Mouse (Mus musculus) liver, adult 2 months (tissue): Measurements from ENCODE around the gene Nop14. TPM values are rescaled to one million over a fixed set of nuclear protein-coding genes. Genes with fewer than 3 reads are reported as not detected.

Source experiments
- DNase-seq: peaks from one replicate; pipeline ENCODE4 v3.0.0-alpha.2; 2011; ENCODE audit warnings: low read depth, low spot score; ENCODE audit errors: extremely low read depth
- H3K27ac ChIP-seq: fragments of 200-500 bp; replicated peaks from 2 replicates; pipeline ENCODE4 v1.5.1; 2012; ENCODE audit warnings: low read depth, mild to moderate bottlenecking, control low read depth, inconsistent platforms, low read length; ENCODE audit not compliant: insufficient read depth
- H3K27me3 ChIP-seq: fragments of 200-500 bp; 2 replicates; pipeline ENCODE4 v1.6.1; 2012; ENCODE audit warnings: mild to moderate bottlenecking, moderate library complexity, low read length, inconsistent platforms; ENCODE audit not compliant: control insufficient read depth, insufficient read depth
- H3K36me3 ChIP-seq: fragments of 200-500 bp; 2 replicates; pipeline ENCODE4 v1.6.1; 2012; ENCODE audit warnings: low read length, inconsistent platforms; ENCODE audit not compliant: control insufficient read depth, insufficient read depth
- H3K4me1 ChIP-seq: fragments of 200-500 bp; 2 replicates; pipeline ENCODE4 v1.6.1; 2011; ENCODE audit warnings: low read length; ENCODE audit not compliant: control insufficient read depth, insufficient read depth
- H3K4me3 ChIP-seq: fragments of 200-500 bp; 2 replicates; pipeline ENCODE4 v1.5.1; 2011; ENCODE audit warnings: low read depth, mild to moderate bottlenecking, control low read depth, low read length, moderate library complexity; ENCODE audit not compliant: insufficient read depth
- H3K79me2 ChIP-seq: fragments of 200-500 bp; 2 replicates; pipeline ENCODE4 v1.6.1; 2012; ENCODE audit warnings: inconsistent platforms, mild to moderate bottlenecking, low read length, moderate library complexity; ENCODE audit not compliant: control insufficient read depth, insufficient read depth
- H3K9ac ChIP-seq: fragments of 200-500 bp; 2 replicates; pipeline ENCODE4 v1.6.1; 2012; ENCODE audit warnings: low read depth, mild to moderate bottlenecking, control low read depth, inconsistent platforms, low read length
- CTCF ChIP-seq: fragments of 200-500 bp; IDR thresholded peaks from 2 replicates; pipeline ENCODE4 v1.5.1; 2011; ENCODE audit warnings: low read depth, low read length, control low read depth
- POLR2A ChIP-seq: fragments of 200-500 bp; IDR thresholded peaks from 2 replicates; pipeline ENCODE4 v1.6.1; 2011; ENCODE audit warnings: low read length, control low read depth; ENCODE audit not compliant: insufficient read depth; ENCODE audit errors: extremely low read depth
- WGBS: fragments of 180-500 bp; shearing (Covaris S2); methylation state at CpG from one replicate; pipeline ENCODE4 v1.1.7; 2018; 5-methylcytosine and 5-hydroxymethylcytosine counted together
- polyA plus RNA-seq: library from polyadenylated mRNA; depleted of rRNA; stranded (reverse); fragments of >200 nt; gene quantifications from 2 replicates; pipeline ENCODE4 v1.2.3, GENCODE M21; 2012
- total RNA-seq: library from RNA; depleted of rRNA; stranded (reverse); fragments of >200 nt; gene quantifications from 2 replicates; pipeline ENCODE4 v1.2.3, GENCODE M21; 2014

The Nop14 gene
- total and polyA plus RNA-seq, 2 experiments = 5.8 to 12.5 TPM

GRCm38 (mm10) chr5:34670280-34670679 is 10.3 kb upstream of the Nop14 start:
- H3K4me3 ChIP-seq = no peak overlapping the region
- no peaks in the 10 kb centered on the region for H3K79me2 ChIP-seq
- no peak overlapping the region for H3K27ac ChIP-seq
- no peaks in the 10 kb centered on the region for H3K4me1 ChIP-seq
- DNase-seq = no peak
- H3K36me3 ChIP-seq = peaks cover 6% of the 10 kb centered on the region
- no peaks in the 10 kb centered on the region for H3K27me3 ChIP-seq
- TF ChIP-seq POLR2A (no peak), CTCF (peak; percentile 9; the same call in 1 of the 2 replicates)
- no peak overlapping the region for H3K9ac ChIP-seq
- WGBS = 97% methylated on average over 4 of the region's 4 CpGs

- DNase-seq = peak; percentile 29
These were observed 9.5 kb upstream of the Nop14 start for GRCm38 (mm10) chr5:34669493-34669892.

GRCm38 (mm10) chr5:34663231-34663630 is 3.3 kb upstream of the Nop14 start:
- H3K36me3 ChIP-seq = peaks cover 2% of the 10 kb centered on the region; the same call in 1 of the 2 replicates
- no peak for DNase-seq
- no peak overlapping the region for H3K9ac ChIP-seq
- H3K4me1 ChIP-seq = peaks cover 5% of the 10 kb centered on the region
- WGBS = 97% methylated on average over 2 of the region's 2 CpGs
- no peak overlapping the region for H3K4me3 ChIP-seq
- no peak for TF ChIP-seq POLR2A
- H3K79me2 ChIP-seq = peaks cover 3% of the 10 kb centered on the region; the same call in 1 of the 2 replicates
- H3K27ac ChIP-seq = no peak overlapping the region
- H3K27me3 ChIP-seq = no peaks in the 10 kb centered on the region

More at GRCm38 (mm10) chr5:34669493-34669892, 9.5 kb upstream of the Nop14 start:
- WGBS = 87% methylated on average over 2 of the region's 2 CpGs
- Histone ChIP-seq H3K9ac (no peak overlapping the region), H3K27me3 (no peaks in the 10 kb centered on the region), H3K4me3 (no peak overlapping the region), H3K4me1 (no peaks in the 10 kb centered on the region), H3K27ac (no peak overlapping the region), H3K36me3 (peaks cover 8% of the 10 kb centered on the region), H3K79me2 (no peaks in the 10 kb centered on the region)
- TF ChIP-seq CTCF = no peak; the same call in 1 of the 2 replicates

GRCm38 (mm10) chr5:34661909-34662308 is 2.0 kb upstream of the Nop14 start:
- H3K9ac ChIP-seq = no peak overlapping the region
- H3K27ac ChIP-seq = no peak overlapping the region
- peaks cover 5% of the 10 kb centered on the region for H3K4me1 ChIP-seq
- no peak for DNase-seq
- TF ChIP-seq POLR2A (no peak), CTCF (no peak)
- H3K79me2 ChIP-seq = peaks cover 3% of the 10 kb centered on the region; the same call in 1 of the 2 replicates
- peaks cover 5% of the 10 kb centered on the region; the same call in 1 of the 2 replicates for H3K36me3 ChIP-seq
- H3K27me3 ChIP-seq = no peaks in the 10 kb centered on the region
- no peak overlapping the region for H3K4me3 ChIP-seq
- 55% methylated on average over 4 of the region's 4 CpGs for WGBS

- TF ChIP-seq POLR2A (no peak), CTCF (no peak)
- Histone ChIP-seq H3K27ac (peak overlapping the region; percentile 37), H3K9ac (peak overlapping the region; percentile 71), H3K4me1 (peaks cover 5% of the 10 kb centered on the region), H3K4me3 (peak overlapping the region; percentile 64), H3K36me3 (peaks cover 13% of the 10 kb centered on the region), H3K27me3 (no peaks in the 10 kb centered on the region), H3K79me2 (peaks cover 3% of the 10 kb centered on the region; the same call in 1 of the 2 replicates)
- WGBS = under 1% methylated on average over 57 of the region's 57 CpGs
- peak; percentile 28 for DNase-seq
These were observed 713 bp upstream of the Nop14 start for GRCm38 (mm10) chr5:34660591-34661130.

GRCm38 (mm10) chr5:34657556-34657955 is 2.4 kb downstream of the Nop14 start:
- no peak overlapping the region for H3K4me3 ChIP-seq
- TF ChIP-seq POLR2A = no peak
- TF ChIP-seq CTCF = no peak
- H3K36me3 ChIP-seq = peaks cover 33% of the 10 kb centered on the region
- no peaks in the 10 kb centered on the region for H3K27me3 ChIP-seq
- 90% methylated on average over 8 of the region's 8 CpGs for WGBS
- H3K9ac ChIP-seq = no peak overlapping the region
- DNase-seq = no peak
- H3K4me1 ChIP-seq = peaks cover 5% of the 10 kb centered on the region
- peaks cover 3% of the 10 kb centered on the region; the same call in 1 of the 2 replicates for H3K79me2 ChIP-seq
- no peak overlapping the region for H3K27ac ChIP-seq
